Mouse (Mus musculus) adrenal gland, adult 2 months (tissue): Measurements from ENCODE around the gene Cacna2d1. TPM values are rescaled to one million over a fixed set of nuclear protein-coding genes. Genes with fewer than 3 reads are reported as not detected.

Source experiments
- DNase-seq: peaks from one replicate; pipeline ENCODE4 v3.0.0; 2021
- long read RNA-seq: library from polyadenylated mRNA; stranded (forward); transcript quantifications from one replicate; pipeline ENCODE4 v2.0.0, GENCODE M21; 2021
- polyA plus RNA-seq: library from polyadenylated mRNA; depleted of rRNA; stranded (reverse); fragments of >200 nt; gene quantifications from 2 replicates; pipeline ENCODE4 v1.2.3, GENCODE M21; 2012; rRNA removed
- total RNA-seq, 2 experiments: library from RNA; stranded (reverse); gene quantifications; 2 replicates each; pipeline ENCODE4 v1.2.3; 2021

Cacna2d1 gene
- 100 to 1,000 TPM; 105 to 137 TPM for total RNA-seq
- 10.3 and 13.7 TPM in 2 replicates for polyA plus RNA-seq
- long read RNA-seq, partial matches to known transcripts = 6 of 11 reads
- long read RNA-seq, other reads (novel, unspliced or antisense) = 4 of 11 reads

DNA sequence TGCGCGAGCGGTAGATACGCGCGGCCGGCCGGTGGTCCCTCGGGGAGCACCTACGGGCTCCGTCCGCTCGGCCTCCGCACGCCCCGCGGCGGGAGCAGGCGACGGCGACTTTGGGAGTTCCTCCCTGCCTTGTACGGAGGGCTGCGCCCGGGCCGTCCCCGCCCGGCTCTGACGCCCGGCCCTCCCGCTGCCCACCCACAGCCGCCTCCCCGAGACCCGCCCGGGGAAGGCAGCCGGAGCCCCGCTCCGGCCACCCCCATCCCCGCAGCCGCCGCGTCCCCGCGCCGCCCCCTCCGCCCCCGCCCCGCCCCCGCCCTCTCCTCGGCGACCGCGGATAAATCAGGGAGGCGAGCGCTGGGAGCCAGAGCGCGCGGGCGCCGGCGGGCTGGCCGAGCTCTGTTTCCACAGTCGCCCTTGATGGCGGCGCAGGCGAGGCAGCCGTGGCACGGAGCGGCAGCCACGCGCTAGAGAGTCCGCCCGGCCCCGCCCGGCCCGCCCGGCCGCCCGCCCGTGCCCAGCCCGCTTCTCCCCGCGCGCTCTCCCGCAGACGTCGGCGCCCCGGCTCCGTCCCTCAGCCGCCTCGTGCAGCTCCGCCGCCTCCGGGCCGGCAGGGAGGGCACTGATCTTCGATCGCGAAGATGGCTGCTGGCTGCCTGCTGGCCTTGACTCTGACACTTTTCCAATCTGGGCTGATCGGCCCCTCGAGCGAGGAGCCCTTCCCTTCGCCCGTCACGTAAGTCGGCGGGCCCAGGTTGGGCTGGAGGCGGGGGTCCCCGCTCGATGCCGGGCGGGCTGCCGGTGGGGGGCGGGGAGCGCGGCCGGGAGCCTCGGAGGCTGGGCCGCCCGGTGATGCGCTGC is at the start of gene Cacna2d1:
Cacna2d1 (plus strand) TSS at position 316 of the 858 bp plus-strand sequence.
- peak; percentile 89 for DNase-seq

DNA sequence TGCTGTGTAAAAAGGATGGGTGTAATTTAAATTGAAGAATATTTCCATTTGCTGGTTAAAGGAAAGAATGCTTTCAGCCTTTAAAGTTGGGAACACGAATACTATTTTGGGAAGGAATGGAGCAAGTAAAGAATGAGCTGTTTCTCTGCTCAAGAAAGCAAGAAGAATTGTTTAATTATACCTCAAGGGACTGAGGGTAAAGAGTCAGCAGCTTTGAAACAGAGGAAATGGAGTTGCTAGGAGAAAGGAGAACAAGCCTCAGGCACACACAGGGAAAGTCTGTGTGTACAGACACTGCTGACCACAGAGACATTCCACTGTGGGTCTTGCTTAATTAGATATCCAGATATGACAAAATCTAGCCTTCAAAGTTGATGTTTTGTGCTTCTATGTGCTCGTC is 39.4 kb upstream of the Cacna2d1 start:
- no peak for DNase-seq

DNA sequence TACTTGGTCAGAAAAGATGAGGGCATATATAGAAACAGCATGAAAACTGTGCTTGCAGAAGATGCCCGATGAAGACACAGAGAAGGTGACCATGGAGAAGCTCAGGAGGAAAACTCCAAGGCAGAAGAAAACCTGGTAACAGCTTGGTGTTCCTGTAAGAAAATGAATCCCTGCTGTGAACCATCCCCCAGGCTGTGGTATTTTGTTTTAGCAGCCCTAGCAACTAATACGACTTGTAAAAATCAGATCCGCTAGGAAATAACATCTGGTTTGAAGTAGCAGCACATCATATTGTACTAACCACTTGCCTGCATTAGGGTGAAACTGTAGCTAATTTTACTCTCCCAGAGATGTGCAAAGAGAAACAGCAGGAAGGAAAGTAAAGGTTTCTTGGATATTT is 37.8 kb upstream of the Cacna2d1 start:
- DNase-seq = no peak

DNA sequence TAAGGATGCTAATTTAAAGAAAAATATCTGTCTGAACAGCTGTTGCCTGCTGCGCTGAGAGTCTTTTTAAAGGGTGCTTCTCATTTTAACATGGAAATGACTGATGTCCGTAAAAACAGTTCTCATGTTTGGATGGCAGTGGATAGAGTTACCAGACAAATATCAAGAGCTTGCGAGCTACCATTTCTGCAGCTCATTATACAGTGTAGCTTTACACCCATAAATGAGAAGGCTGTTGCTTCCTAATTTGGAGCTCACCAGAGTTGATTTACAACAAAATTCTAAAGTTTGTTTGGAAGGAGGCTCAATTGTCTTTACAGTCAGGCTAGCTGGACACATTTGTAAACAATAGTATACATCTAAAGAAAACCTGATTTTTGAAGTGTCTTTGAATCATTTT is 28.0 kb upstream of the Cacna2d1 start:
- DNase-seq = no peak

DNA sequence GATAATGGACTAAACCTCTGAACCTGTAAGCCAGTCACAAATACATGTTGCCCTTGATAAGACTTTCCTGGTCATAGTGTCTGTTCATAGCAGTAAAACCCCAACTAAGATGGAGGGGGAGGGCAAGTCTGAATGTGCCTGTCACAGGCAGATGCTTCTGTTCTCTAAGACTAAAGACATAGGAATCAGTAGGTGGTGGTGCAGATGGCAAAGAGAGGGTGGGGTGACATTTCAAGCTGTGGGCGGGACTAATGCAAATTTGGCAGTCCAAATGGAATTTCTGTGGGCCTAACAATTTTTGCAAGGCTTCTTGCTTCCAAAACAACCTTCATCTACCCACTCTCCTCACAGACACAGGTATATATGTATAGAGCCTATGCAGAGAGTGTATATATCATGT is 19.6 kb upstream of the Cacna2d1 start:
- DNase-seq = no peak

- DNase-seq = no peak
Observed at GRCm38 (mm10) chr5:15928506-15928905, 6.0 kb upstream of the Cacna2d1 start.

DNA sequence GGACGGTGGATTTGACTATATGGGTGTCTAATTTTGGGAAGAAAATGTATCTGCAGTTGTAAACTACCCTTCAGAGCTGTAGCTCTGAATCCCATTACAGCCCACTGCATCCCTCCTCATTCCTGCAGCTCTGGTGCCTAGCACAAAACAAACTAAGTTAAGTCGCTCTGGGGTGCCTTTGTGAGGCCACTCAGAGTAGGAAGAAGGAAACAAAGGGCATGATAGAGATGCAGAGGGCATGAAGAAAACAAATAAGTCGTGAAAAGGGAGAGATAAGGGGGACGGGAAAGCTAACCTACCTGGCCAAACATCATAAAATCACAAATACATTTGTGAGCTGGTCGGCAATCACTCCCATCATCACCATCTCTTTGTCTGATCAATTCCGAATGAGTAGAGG is 1.5 kb upstream of the Cacna2d1 start:
- DNase-seq = no peak

DNA sequence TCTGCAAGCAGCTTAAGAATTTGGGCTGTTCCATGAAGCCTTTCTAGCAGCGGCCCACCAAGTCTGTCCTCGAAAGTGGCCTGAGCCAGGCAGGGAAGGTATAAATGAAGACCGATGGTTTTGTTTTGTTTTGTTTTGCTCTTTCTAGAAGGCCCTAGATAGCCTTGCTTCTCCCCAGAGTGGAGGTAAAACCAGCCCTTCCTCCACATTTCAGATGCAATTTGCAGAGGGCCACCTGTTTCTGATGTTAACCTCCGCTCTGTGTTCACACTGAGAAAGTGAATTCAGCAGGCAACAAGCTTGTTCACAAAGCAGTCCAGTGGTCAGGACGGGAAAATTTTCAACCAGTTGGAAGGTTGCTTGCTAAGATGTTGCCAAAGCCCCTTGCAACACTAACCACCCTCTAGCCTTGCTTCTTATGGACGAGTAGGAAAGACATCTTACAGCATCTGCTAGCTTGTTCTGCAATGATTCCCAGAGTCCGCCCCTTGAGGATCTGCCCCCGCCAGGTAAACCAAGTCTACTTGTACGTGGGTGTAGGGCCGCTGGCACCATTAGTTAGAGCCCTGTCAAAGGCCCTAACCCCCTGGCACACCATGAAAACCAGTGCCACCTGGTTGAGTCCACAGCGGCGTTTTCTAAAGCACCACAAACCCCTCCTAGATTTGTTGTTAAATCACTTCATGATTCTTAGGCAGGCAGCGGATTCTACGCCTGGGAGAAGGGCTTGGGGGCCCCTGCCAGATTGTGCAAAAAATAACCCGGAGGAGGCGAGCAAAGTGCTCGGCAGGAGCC is 713 bp upstream of the Cacna2d1 start:
- no peak for DNase-seq

DNA sequence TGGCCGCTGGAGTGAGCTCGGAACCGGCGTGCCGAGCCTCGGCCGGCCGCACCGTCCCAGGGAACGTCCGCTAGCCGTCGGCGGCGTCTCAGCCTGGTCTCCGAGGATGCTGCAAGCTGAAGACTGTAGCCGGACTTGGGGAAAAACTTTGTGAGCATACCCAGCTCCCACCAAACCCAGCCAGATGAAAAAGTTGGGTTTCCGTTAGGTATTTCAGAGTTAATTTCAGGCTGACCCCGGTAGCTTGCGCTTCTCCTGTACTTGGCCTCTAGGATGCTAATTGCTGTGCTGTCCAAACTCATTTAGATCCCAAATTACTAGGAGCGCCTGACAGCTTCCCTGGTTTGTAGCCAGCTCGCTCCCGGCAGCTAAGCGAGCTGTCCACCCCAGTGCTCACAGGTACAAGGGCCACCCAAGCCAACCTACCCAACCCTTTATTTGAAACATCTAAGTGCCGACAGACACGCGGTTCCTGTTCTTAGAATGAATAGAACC is 790 bp downstream of the Cacna2d1 start:
- peak; percentile 52 for DNase-seq

- DNase-seq = peak; percentile 19
Observed at GRCm38 (mm10) chr5:15935831-15936710, 1.6 kb downstream of the Cacna2d1 start.

GRCm38 (mm10) chr5:15941191-15941725 is 6.8 kb downstream of the Cacna2d1 start:
- DNase-seq = no peak

DNA sequence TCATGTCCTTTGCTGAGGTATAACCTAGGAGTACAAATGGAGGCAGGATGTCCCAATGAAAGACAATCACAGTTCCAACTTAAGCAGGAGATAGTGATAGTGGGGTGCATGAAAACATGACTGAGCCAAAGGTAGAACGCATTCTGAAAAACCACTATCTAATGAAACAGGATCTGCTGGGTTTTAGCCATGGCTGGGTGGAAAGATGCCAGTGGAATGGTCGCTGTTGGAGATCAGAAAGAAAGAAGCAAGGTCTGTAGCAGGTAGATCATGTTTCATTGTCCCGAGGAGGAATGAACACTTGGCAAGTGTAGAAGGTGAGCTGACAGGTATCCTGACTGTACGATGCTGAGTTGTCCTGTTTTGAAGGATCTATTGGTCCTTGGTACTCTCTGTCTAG is 7.6 kb downstream of the Cacna2d1 start:
- DNase-seq = no peak

- no peak for DNase-seq
Observed at GRCm38 (mm10) chr5:15948290-15949037, 14.0 kb downstream of the Cacna2d1 start.

- DNase-seq = no peak
Observed at GRCm38 (mm10) chr5:15959760-15960159, 25.3 kb downstream of the Cacna2d1 start.

GRCm38 (mm10) chr5:15961866-15962265 is 27.4 kb downstream of the Cacna2d1 start:
- DNase-seq = no peak

- DNase-seq = no peak
Observed at GRCm38 (mm10) chr5:15966888-15967287, 32.4 kb downstream of the Cacna2d1 start.

GRCm38 (mm10) chr5:15971821-15972220 is 37.3 kb downstream of the Cacna2d1 start:
- no peak for DNase-seq

DNA sequence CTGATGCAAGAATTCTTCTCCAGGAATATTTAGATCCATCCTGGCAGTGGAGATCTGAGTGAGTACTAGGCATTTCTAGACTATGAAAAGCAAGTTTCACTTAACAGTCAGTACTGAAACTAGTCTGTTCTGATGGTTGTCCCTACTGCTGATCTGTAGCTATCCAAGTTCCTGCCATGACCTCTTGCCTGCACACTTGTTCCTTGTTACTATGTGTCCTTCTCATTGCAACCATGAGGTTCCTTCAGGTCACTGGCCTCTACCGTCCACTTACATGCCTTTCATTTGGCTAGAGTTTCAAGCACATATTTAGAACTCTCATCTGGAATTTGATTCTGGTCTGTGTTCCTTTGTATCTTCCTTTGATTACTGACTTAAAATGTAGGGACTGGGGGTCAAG is 37.9 kb downstream of the Cacna2d1 start:
- DNase-seq = no peak

DNA sequence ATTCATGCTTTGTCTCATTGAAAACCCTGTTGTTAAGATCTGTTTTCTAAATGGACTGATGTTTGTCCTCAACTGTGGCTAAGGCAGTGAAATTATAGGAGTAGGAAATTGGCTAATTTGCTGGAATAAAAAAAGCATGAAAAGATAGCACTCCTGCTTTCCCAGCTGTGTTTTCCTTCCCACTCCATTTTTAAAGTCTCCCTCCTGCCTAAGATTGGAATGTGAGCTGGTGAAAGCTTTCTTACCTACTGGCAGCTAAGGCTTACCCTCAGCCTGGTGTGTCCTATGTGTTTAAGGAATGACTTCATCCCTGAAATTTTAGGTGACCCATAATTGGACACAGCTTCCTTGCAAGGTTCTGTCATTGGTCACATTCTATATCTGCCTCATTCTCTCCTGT is 40.2 kb downstream of the Cacna2d1 start:
- DNase-seq = no peak

DNA sequence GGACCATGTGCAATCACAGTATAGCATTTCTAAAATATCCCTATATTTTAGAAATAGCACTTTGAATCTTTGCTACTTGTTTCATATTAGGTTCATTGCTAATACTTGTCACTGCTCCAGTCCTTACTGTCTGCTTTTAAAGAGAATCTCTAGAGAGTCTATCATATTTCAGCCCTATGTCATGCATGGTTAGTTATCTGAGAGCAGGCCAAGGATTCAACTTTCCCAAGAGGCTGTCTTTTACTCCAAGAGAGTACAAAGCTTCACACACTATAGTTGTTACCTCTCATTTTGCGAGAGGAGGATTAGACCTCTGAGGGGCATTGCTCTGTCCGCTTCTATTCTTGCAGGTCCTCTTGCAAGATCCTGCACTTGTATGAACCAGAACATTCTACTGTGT is 44.7 kb downstream of the Cacna2d1 start:
- DNase-seq = no peak

DNA sequence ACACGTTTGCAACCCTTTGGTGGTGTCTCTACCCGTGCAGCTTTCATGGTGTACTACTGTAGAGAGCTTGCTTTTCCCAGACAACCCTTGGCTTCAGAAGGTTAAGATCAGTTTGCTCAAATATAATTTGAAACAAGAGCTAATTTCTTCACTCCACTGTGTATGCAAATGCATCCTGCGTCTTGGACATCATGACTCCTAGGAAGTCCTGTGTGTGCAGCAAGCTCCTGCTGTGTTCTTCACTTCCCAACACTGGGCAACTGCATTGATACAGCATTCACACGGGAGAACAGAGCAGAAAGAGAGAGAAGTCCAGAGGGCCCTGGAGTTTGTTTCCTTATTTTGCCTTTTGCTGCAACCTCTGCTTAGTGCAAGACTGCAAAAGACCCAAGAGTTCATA is 48.1 kb downstream of the Cacna2d1 start:
- DNase-seq = no peak
